Mouse (Mus musculus) layer of hippocampus, adult 8-10 months (tissue): Measurements from ENCODE around the gene Gnat1. TPM values are rescaled to one million over a fixed set of nuclear protein-coding genes. Genes with fewer than 3 reads are reported as not detected.

ENCODE experiments used
- DNase-seq, 2 experiments: peaks; one replicate each; pipeline ENCODE4 v3.0.0; 2022; ENCODE audit warnings: low spot score in 2 of 2
- total RNA-seq, 4 experiments: library from RNA; stranded (reverse); gene quantifications; 2 replicates each; pipeline ENCODE4 v1.2.4; 2022

Gene Gnat1
- under 1 TPM; 0.14 to 0.43 (median 0.27) TPM for total RNA-seq

DNA sequence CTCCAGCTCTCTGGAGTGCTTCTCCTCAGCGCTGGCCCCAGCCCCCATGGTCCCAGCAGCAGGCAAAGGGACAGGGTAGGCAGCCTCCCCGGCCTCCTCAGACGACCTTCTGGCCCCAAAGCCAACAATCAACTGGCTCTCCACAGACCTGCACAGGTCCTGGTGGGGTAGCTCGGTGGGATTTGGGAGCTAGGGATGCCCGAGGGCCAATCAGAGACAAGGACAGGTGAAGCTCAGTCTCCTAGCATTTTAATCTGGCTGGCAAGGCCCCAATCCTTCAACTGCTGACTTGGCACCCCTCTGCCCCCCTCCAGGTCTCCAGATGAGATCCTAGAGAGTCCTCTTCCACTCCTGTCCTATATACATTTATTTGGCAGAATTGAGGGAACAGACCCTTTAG is at the start of gene Gnat1:
Gnat1 (minus strand) TSS at position 212 of the 400 bp plus-strand sequence.
- no peak for DNase-seq

DNA sequence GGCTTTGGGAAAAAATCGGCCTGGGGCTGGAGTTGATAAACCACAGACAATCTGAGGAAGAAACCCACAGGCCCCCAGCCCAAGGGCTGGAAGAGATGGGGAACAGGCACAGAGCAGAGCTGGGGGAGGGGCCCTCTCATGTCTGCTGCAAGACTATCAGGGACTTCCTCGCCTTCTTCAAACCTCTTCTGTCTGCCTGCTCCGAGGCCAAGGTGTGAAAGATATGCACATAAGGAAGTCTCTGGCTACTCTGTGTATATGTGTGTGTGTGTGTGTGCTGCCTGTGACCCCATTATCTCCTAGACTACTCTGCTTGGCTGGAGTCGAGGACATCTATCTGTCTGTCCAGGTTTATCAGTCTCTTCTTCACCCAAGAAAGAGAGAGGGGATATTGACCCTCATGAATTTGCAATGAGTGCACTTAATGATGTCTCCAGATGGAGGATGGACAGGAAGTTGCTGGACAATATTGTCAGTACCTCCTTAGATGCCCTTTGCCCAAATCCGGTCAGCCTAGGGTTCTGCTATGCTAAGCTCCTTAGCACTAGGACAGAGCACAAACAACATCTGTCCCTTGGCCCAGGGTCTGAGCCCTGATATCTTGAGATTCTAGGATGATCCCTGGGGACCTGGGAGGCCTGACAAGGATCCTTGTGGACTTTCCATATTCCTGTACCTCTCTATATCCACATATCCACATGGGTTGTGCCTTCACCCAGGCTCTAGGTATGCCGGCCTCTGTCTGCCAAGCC is 49.6 kb upstream of the Gnat1 start:
- no peak for DNase-seq

DNA sequence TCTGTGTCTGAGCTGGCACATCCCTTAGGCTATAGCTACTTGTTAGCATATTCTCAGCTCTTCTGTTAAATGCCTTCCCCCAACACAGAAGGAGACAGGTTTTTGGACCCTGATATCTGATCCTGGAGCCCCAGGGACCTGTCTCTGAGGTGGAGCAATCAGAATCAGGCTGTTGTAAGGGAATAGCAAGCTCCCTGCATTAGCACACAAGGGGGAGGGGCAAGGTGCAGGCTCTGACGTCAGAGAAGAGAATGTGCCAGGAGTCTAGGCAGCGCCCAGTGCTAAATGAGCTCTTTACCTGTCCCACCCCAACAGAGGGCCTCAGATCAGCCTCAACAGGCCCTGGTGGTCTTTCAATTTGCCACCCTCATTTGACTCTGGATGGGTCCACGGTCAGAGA is 47.5 kb upstream of the Gnat1 start:
- no peak for DNase-seq

DNA sequence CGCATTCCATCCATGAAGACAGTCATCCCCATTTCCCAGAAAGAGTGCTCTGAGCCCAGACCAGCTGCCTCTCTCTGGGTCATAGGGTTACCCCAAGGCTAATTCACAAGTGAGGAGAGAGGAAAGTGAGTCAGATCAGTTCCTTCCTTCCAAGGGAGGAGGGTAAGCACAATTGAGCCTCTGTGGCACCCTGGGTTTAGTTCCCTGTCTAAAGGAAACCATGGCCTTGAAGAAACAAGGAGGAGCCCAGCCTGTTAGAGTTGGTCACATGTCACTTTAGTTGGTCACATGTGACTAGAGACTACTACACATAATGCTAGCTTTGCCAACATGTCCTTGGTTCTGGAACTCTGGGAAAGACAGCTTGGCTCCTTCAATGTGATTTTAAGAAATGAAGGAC is 45.3 kb upstream of the Gnat1 start:
- DNase-seq, result no peak

DNA sequence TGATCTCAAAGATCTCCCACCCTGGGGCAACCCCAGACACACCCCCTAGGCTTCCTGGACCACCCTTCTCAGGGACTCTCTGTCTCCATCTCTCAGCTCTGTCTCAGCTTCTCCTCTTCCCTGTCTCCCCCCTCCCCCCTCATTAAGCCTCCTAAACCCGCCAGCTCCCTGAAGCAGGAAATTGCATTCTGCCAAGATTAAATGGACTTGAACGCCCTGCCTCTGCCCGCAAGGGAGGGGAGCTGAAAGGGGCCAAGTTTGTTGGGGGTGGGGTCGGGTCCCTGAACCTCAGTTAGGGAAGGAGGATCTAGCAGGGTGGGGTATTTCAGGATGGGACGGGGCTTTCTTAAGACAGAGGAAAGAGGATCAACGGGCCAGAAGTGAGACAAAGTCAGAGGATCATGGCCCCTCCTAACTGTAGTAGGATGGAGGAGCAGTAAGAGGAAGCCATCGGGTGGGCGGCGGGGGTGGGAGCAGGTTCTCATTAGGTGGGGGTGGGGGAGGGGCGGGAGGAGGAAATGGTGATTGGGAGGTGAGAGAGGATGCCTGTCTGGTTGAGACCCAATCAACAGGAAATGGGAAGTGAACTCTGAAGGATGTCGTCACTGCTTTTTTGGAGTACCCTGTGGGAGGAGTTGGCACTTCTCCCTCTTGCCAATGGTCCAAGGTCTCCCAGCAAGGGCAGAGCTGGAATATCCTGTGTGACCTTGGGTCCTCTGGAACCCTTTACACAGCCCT is 44.5 kb upstream of the Gnat1 start:
- no peak for DNase-seq

DNA sequence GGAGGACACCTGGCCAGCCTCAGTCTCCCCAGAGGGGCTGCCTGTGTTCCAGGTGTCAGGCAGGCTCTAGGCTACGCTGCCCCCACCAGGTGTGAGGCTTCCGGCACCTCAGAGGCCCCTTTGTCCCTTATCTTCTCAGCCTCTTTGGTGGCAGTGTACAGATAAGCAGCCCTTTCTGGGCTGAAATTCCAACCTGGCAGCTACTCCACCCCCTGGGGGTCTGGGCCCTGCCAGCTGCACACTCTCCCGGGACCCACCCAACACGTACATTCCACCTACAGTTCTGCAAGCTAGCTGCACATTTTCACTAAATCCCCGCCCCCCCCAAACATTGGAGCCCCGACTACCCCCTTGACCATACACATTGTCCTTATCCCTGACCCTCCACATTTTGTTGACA is 43.8 kb upstream of the Gnat1 start:
- DNase-seq, result no peak

DNA sequence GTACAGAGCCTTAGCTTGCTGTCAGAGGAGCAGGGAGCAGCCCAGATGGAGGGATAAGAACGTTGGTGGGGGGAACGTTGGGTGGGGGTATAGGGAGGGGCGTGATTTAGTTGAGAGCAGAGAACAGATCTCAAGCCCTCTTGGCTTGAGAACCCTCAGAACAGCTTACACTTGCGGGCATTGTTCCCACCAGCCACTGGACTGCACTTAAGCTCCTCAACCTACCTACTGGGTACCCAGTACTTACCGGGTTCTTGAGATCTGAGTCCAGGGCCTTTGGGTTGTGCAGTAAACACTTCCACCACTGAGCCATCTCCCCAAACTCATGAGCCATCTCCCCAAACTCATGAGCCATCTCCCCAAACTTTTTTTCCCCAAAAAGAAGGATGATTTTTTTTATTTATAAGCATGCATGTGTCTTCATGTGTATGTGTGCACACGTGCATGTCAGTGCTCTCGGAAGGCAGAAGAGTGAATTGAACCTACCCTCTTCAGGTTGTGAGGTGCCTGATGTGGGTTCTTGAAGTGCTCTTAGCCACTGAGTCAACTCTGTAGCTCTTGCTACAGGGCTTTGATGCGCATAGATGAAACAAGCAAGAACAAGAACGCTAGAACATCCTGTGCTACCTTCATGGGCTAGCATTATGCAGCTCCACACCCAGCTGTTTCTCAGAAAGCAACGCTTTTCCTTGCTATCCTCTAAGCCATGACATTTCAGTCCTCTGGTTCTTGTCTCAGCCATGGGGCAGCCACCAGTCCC is 39.4 kb upstream of the Gnat1 start:
- DNase-seq, result no peak

DNA sequence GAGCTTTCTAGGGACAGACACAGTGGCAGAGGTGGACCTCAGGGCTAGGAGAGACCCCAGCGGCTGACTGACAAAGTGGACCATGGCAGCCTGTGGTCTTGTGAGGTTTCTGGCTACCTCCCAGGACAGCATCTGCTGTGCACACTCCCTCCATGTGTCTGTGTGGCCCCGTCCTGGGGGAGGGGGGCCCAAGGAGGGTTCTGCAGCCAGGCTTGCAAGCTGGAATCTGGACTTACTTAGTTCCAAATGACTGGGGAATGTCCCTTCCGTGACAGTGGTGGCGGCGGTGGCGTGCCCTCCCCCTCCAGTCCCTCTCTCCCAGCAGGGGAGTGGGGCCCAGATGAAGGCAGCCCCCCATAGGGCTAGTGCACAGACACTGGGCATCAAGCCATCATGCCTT is 37.4 kb upstream of the Gnat1 start:
- no peak for DNase-seq

DNA sequence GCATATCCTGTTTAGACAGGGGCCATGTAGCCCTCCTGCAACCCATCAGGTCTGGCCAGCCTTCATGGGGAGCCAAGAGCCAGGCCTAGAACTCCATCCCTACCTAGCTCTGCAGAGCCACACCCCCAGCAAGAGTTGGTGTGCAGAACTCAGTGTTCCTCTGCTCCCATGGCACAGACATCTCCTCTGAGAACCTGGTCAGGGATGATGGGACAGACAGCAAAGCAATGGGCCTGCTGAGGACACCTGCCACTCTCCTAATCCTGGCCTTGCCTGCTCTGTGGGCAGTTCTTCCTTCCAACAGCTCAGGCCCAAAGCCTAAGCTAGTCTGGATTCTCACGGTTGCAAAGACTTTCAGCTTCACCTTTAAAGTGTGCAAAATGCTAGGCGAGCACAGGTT is 36.1 kb upstream of the Gnat1 start:
- no peak for DNase-seq

DNA sequence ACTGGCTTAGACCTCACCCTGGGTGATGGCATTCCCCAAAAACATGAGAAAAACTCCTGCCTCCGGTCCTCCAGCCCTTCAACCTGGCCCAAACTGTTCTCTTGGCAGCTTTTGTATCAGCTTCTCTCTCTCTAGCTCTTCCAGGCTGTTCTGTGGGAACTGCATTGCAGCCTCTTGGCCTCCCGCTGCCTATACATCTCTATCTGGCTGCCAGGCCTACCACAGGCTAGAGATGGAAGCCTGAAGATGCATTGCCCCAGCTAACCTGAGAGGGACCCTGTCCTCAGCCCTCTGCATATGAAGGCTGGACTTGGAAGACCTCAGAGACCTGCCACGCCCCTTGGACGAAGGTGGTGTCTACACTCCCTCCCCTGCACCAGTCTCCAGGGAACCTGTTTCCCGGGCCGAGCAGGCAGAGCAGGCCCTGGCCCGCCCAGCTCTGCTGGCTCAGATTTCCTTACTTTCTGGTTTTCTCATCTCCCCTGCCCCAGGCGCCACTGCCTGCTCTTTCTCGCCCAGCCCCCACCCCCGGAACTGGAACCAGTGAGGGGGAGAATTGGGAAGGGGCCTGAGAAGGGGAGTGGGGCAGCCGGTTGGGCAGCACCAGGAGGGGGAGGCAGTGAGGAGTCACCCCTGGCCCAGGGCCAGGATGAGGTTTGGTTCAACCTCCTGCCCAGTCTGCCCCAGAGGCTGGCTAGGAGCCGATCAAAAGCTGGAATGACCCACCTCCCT is 34.9 kb upstream of the Gnat1 start:
- DNase-seq, result no peak

DNA sequence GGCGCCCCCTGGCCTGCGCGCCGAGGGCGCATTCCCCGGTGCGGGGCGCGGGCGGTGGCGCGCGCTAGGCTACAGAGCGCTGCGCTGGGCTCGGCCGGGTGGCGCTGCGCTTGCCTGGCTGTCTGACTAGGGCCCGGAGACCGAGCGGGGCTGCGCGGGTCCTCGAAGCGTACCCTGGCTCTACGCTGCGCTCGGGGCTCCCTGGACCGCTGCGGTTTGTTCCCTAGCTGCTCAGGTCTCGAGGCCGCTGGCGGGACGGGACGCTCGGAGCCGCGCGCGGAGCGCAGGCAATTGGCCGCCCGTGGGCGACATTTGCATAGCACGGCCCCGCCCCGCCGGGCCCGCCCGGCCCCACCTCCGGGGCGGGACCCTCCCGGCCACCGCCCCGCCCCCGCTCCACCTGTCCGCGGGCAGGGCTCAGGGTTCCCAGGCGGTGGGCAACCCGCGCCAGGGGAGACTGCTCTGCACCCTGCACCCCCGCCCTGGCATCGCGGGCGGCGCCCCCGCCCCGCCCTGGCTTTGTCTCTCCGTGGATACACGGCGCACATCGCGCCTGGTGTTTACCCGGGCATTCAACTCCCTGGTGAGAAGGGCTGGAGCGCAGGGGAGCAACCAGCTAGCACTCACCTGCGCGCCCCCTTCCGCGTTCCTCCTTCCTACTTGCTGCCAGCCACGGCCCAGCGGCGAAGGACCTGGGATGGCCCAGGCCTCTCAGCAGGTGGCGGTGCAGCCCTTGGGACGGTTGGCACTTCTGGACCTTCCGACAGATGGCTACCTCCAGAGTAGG is 30.4 kb upstream of the Gnat1 start, which contains the start of gene Sema3f:
Sema3f (minus strand) TSS at position 779 of the 787 bp plus-strand sequence.
- peak in 1 of 2 experiments; percentile 24 for DNase-seq

DNA sequence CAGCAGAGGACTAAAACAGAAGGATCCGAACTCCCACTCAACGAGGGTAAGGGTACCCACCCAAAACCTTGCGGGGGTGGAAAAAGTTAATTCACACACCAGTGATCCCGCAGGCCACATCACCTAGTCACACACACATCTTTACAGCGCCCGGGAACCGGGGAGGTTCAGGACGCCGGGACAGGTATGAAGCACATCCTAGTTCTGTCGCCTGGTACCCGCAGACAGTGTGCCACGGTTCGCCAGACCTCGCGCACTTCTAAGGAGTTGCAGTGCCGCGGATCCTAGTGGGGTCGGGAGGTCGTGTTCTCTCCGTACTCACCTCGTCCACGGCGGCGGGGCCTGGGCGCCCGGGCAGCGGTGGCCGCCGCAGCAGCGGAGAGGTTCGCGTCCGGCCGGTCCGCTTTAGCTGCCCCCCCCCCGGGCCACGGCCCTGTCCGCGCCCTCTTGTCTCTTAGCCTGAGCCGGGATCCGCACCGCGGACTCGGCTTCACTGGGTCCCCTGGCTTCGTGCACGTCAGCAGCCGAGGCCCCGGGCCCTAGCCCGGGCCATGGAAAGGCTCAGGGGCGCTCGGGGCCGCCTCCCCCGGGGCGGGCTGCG is 29.7 kb upstream of the Gnat1 start:
- DNase-seq, result no peak

DNA sequence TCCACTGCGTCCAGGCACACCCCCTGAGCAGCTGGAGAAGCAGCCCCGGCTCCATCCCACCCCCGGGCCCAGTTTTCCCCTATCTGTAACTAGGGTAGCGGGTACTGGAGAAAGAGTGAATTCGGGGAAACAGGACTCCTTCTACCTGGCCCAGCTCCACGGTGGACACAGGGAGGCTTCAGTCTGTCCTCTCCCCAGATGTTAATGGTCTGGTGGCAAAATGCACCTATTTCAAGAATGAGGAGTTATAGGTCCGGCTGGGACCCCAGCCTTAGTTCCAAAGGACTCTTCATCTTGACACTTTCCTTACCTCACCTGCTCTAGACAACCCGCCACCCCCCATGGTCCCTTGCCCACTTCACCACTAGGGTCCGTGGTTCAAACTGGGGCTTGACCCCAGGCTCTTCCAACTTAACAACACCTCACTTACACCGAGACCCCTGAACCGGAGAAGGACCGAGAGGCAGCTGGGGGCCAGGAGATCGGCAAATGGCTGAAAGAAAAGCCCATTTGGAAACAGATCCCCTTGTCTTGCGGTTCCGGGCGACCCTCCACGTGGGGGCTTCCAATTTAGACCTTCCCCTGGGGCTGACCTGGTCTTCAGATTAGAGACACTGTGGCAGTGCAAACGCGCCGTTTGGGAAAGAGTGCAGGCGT is 29.1 kb upstream of the Gnat1 start:
- DNase-seq, result no peak

DNA sequence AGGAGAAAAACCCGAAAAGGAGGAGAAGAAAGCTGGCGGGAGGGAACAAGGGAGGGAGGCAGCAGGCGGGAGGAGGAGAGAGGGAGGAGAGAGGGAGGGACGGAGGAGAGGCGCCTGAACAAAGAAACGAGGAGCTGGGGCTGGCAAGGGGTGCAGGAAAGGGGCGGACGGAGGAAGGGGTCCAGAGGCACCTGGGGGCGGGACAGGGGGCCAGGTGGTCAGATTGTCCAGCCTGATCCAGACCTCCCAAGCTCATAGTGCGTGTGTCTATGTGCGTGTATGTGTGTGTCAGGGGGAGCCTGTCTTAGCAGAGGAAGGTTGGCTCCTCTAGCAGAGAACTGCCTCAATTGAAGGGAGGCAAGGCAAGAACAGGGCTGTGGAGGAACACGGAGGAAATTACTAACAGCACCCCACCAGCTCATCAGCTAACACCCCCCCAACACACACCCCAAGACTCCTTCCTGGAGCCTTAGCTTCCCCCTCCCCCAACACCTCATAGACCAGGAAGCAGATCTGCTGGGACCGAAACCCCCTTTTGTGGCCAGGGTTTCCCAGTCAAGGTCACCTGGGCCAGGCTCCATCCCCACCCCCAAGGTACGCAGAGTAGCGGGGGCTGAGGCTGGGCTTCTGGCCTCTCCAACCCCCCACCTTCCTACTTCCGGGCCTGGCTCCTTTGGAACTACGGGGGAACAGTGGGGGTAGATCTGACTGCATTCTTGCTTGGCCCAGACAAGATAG is 28.4 kb upstream of the Gnat1 start:
- DNase-seq, result no peak

DNA sequence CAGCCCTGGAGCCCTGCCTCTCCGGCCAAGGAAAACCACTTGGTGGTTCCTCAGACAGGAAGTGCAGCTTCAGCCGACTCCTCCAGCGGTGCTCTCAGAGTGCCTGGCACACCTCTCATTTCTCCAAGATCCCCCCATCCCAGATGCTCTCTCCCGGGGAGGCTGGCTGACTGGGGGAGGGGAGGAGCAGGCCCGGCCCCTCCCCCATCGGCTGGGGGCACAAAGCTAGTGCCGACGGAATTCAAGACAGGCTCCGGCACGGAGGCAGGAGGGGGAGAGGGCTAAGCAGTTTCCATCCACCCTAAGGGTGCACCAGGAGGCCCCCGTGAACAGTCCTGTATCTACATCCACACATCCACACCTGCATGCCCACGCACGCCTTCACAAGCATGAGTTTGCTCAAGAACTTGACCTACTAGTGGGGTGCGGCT is 27.3 kb upstream of the Gnat1 start:
- no peak for DNase-seq

DNA sequence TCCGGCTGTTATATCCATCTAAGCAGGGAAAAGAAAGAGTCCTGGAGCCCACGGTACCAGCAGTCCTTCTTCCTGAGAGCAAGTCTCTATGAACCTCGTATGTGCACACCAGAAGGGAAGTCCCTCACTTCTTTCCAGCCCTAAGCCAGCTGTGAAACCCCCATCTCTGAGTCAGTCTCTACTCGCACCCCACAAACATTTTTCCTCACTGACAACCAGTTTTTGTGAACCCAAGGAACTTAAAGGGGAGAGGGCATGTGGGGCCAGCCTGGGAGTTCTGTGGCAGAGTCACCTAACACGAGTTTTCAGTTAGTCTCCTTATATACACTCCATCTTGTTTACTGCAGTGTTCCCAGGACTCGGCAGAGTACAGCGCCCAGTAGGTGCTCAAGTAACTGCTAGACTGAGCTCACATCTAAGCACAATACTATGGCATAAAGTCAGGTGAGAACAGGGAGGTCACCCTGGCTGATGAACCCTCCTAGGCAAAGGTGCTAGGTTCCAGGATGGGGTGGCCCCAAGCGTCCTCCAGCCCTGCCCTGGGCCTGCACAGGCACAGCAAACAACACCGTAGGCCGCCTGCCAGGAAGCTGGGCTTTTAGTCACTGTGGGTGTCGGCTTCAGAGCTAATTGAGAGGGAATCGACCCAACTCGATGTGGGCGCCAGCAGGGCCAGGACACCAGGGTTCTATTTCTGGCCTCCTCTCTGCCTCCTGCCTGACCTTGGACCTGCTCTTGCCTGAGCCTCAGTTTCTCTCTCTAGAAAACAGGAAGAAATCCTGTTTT is 24.0 kb upstream of the Gnat1 start:
- no peak for DNase-seq

DNA sequence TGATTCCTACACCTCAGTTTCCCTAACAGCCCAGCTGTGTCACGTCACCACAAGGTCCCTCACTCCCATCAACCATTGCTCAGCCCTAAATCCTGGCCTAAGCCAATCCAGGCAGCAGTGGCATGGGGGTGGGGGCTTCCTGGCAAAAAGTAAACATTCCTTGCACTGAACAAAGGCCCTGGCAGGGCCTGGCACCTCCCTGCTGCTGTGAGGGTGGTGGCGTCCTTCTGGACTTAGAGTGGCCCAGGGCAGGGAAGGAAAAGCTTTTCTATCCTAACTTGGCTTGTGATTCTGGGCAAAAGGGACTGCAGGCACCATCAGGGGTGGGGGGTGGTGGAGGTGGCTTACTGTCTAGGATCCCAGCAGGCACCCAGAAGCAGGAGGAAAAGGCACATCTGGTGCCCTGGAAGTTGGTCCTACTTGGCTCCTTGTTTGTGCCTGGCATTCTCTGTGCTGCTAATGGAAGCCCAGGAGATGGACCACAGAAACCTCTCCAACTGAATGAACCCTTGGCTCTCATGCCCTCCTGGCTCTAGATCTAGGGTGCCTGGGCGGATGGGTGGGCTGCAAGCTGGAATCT is 23.2 kb upstream of the Gnat1 start:
- DNase-seq, result no peak

DNA sequence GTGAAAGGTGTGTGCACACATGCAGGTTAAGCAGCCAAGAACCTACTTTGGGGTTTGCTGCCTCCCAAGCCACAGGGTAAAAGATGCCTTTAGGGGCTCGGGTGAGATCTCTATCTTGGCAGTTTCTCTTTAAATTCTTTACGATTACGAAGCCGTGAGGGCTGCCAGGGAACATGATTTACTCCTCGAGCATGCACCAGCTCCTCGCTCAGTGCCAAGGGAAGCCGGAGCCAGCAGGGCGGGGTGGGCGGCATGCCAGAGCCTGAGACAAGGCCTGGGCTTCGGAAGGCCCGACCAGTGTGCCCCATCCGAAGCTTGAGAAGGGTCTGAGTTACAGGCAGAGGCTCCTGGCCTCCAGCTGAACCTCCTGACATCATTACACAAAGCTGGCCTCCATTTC is 22.1 kb upstream of the Gnat1 start:
- peak; percentile 45 to 73 for DNase-seq
